Mouse (Mus musculus): ENCODE measurements around the gene Ptpn3.
A peak's percentile ranks its signal among the peaks of the same experiment; 100 is the strongest.

Gene Ptpn3

GRCm38 (mm10) chr4:57261813-57262212 is 39.8 kb downstream of the Ptpn3 start:
- no peak for DNase-seq

GRCm38 (mm10) chr4:57258159-57259035 is 43.2 kb downstream of the Ptpn3 start:
- no peak for DNase-seq

GRCm38 (mm10) chr4:57257409-57257808 is 44.2 kb downstream of the Ptpn3 start:
- DNase-seq: no peak

GRCm38 (mm10) chr4:57256761-57257160 is 44.9 kb downstream of the Ptpn3 start:
- DNase-seq: no peak

- DNase-seq: no peak
Observed at GRCm38 (mm10) chr4:57254412-57254811, 47.2 kb downstream of the Ptpn3 start.

- no peak for DNase-seq
Observed at GRCm38 (mm10) chr4:57250636-57251035, 51.0 kb downstream of the Ptpn3 start.

- DNase-seq: no peak
Observed at GRCm38 (mm10) chr4:57249108-57249507, 52.5 kb downstream of the Ptpn3 start.

- no peak for DNase-seq
Observed at GRCm38 (mm10) chr4:57244874-57245273, 56.8 kb downstream of the Ptpn3 start.

GRCm38 (mm10) chr4:57243312-57243711 is 58.3 kb downstream of the Ptpn3 start:
- DNase-seq: no peak

GRCm38 (mm10) chr4:57240934-57241333 is 60.7 kb downstream of the Ptpn3 start:
- peak; percentile 38 for DNase-seq

GRCm38 (mm10) chr4:57240100-57240499 is 61.5 kb downstream of the Ptpn3 start:
- DNase-seq: peak; percentile 43

GRCm38 (mm10) chr4:57239112-57239511 is 62.5 kb downstream of the Ptpn3 start:
- no peak for DNase-seq

GRCm38 (mm10) chr4:57238118-57238517 is 63.5 kb downstream of the Ptpn3 start:
- no peak for DNase-seq

GRCm38 (mm10) chr4:57236513-57236912 is 65.1 kb downstream of the Ptpn3 start:
- no peak for DNase-seq

- no peak for DNase-seq
Observed at GRCm38 (mm10) chr4:57235741-57236140, 65.9 kb downstream of the Ptpn3 start.

GRCm38 (mm10) chr4:57234348-57234747 is 67.3 kb downstream of the Ptpn3 start:
- DNase-seq: no peak

- no peak for DNase-seq
Observed at GRCm38 (mm10) chr4:57232439-57232838, 69.2 kb downstream of the Ptpn3 start.

GRCm38 (mm10) chr4:57231323-57231722 is 70.3 kb downstream of the Ptpn3 start:
- no peak for DNase-seq

GRCm38 (mm10) chr4:57230341-57230740 is 71.3 kb downstream of the Ptpn3 start:
- no peak for DNase-seq

GRCm38 (mm10) chr4:57228601-57229520 is 72.8 kb downstream of the Ptpn3 start:
- DNase-seq: no peak

GRCm38 (mm10) chr4:57224776-57225175 is 76.9 kb downstream of the Ptpn3 start:
- DNase-seq: no peak

- no peak for DNase-seq
Observed at GRCm38 (mm10) chr4:57217746-57218145, 83.9 kb downstream of the Ptpn3 start.

- no peak for DNase-seq
Observed at GRCm38 (mm10) chr4:57216535-57216934, 85.1 kb downstream of the Ptpn3 start.

- DNase-seq: no peak
Observed at GRCm38 (mm10) chr4:57214852-57215251, 86.8 kb downstream of the Ptpn3 start.
